Mouse (Mus musculus) myocyte (in vitro differentiated cells): ENCODE measurements around the gene Notch4.

Experiments used
- E2F4 ChIP-seq: IDR thresholded peaks from one replicate; pipeline ENCODE4 v1.6.1; 2011; ENCODE audit warnings: mild to moderate bottlenecking, control low read depth, moderate library complexity; ENCODE audit not compliant: insufficient read depth
- MAX ChIP-seq: IDR thresholded peaks from one replicate; pipeline ENCODE4 v1.6.1; 2011; ENCODE audit warnings: low read depth, mild to moderate bottlenecking, control low read depth
- MYOD1 ChIP-seq, 3 experiments: IDR thresholded peaks; one replicate each; pipeline ENCODE4 v1.6.1; 2011; ENCODE audit warnings: control low read depth in 2 of 3, low read depth in 2 of 3, mild to moderate bottlenecking in 2 of 3, moderate library complexity in 1 of 3; ENCODE audit not compliant: insufficient read length in 2 of 3, control insufficient read depth in 1 of 3
- POLR2A ChIP-seq: IDR thresholded peaks from one replicate; pipeline ENCODE4 v1.6.1; 2011; ENCODE audit warnings: low read depth, mild to moderate bottlenecking, control low read depth, moderate library complexity; ENCODE audit not compliant: insufficient read length
- POLR2AphosphoS2 ChIP-seq: IDR thresholded peaks from one replicate; pipeline ENCODE4 v1.6.1; 2011; ENCODE audit warnings: low read depth, control low read depth; ENCODE audit not compliant: insufficient read length
- REST ChIP-seq: IDR thresholded peaks from one replicate; pipeline ENCODE4 v1.6.1; 2011; ENCODE audit warnings: mild to moderate bottlenecking, control low read depth, moderate library complexity; ENCODE audit not compliant: insufficient read depth, insufficient read length
- SRF ChIP-seq: IDR thresholded peaks from one replicate; pipeline ENCODE4 v1.6.1; 2011; ENCODE audit warnings: low read depth; ENCODE audit not compliant: control insufficient read depth, insufficient read length
- TCF12 ChIP-seq: IDR thresholded peaks from one replicate; pipeline ENCODE4 v1.6.1; 2011; ENCODE audit warnings: mild to moderate bottlenecking, control low read depth; ENCODE audit not compliant: poor library complexity, insufficient read depth, severe bottlenecking
- TCF3 ChIP-seq: IDR thresholded peaks from one replicate; pipeline ENCODE4 v1.6.1; 2011; ENCODE audit warnings: low read depth, control low read depth; ENCODE audit not compliant: insufficient read length

- TF ChIP-seq POLR2A: no peak
- TF ChIP-seq TCF3: no peak
- no peak for TF ChIP-seq E2F4
- TF ChIP-seq TCF12: no peak
- TF ChIP-seq REST: no peak
- no peak for TF ChIP-seq MAX
- TF ChIP-seq SRF: no peak
- no peak for TF ChIP-seq POLR2AphosphoS2
- no peak for TF ChIP-seq MYOD1 (IDR thresholded peaks at IDR 0.05; ENCODE audit: control insufficient read depth in 1 of 3, insufficient read length in 2 of 3, low read depth in 2 of 3)
Observed at GRCm38 (mm10) chr17:34613830-34614229, 49.8 kb downstream of the Notch4 start.
